Mouse (Mus musculus): ENCODE measurements around the gene Foxred2. TPM values are rescaled to one million over a fixed set of nuclear protein-coding genes. Genes with fewer than 3 reads are reported as not detected.

Gene Foxred2
- total and polyA plus RNA-seq, 3 experiments = 9.9 to 12.2 TPM; not detected in 1

- TF ChIP-seq ETS1 (IDR thresholded peaks at IDR 0.05; ENCODE audit: low read depth, low read length) (no peak), ZKSCAN1 (IDR thresholded peaks at IDR 0.05; ENCODE audit: low read depth, low read length) (no peak), MYC (IDR thresholded peaks at IDR 0.05; ENCODE audit: low read depth, low read length) (no peak), ELF1 (IDR thresholded peaks at IDR 0.05; ENCODE audit: low read depth, low read length) (0 out of 2 replicates have a peak, but pooled peaks have one; percentile 13), GATA1 (IDR thresholded peaks at IDR 0.05; ENCODE audit: low read depth, low read length) (no peak), TAL1 (IDR thresholded peaks at IDR 0.05; ENCODE audit: low read length) (no peak)
- peak overlapping the region; percentile 42; the same call in 1 of the 2 replicates for H3K9ac ChIP-seq (ENCODE audit: control insufficient read depth, low read depth, low read length, poor library complexity, severe bottlenecking)
- peak; percentile 43 for DNase-seq (ENCODE audit: low read depth, low spot score)
- H3K27ac ChIP-seq (ENCODE audit: control insufficient read depth, low read depth, low read length) = no peak overlapping the region
- H3K4me1 ChIP-seq (ENCODE audit: control insufficient read depth in 1 of 2, insufficient read depth in 2 of 2, low read length in 2 of 2) = peaks cover 0 to 12% of the 10 kb centered on the region in 2 experiments; a peak in 3 of 4 replicates
- H3K27me3 ChIP-seq (ENCODE audit: control insufficient read depth in 1 of 2, insufficient read depth in 2 of 2, low read length in 2 of 2) = no peaks in the 10 kb centered on the region
- H3K4me3 ChIP-seq (ENCODE audit: control insufficient read depth in 1 of 2, insufficient read depth in 1 of 2, low read depth in 2 of 2, low read length in 2 of 2) = peak overlapping the region; percentile 44 to 51
- H3K79me2 ChIP-seq (ENCODE audit: control insufficient read depth, insufficient read depth, low read length, poor library complexity) = no peaks in the 10 kb centered on the region
- peaks cover 0 to 6% of the 10 kb centered on the region in 2 experiments; a peak in 2 of 4 replicates for H3K36me3 ChIP-seq (ENCODE audit: control insufficient read depth in 1 of 2, insufficient read depth in 2 of 2, low read length in 2 of 2)
- no peaks in the 10 kb centered on the region for H3K9me3 ChIP-seq (replicated peaks; ENCODE audit: insufficient read depth, low read length)
Observed at GRCm38 (mm10) chr15:77904363-77904892, 52.1 kb downstream of the Foxred2 start.

- no peak overlapping the region for H3K27ac ChIP-seq (ENCODE audit: control insufficient read depth, low read depth, low read length)
- no peak overlapping the region for H3K4me3 ChIP-seq (ENCODE audit: control insufficient read depth in 1 of 2, insufficient read depth in 1 of 2, low read depth in 2 of 2, low read length in 2 of 2)
- TF ChIP-seq E2F4 (IDR thresholded peaks at IDR 0.05; ENCODE audit: borderline replicate concordance, low read depth, low read length) (no peak), ZNF384 (IDR thresholded peaks at IDR 0.05; ENCODE audit: low read depth, low read length) (no peak), GABPA (IDR thresholded peaks at IDR 0.05; ENCODE audit: low read depth, low read length) (no peak), POLR2A (IDR thresholded peaks at IDR 0.05; ENCODE audit: control insufficient read depth in 1 of 2, insufficient read depth in 1 of 2, low read depth in 1 of 2, low read length in 2 of 2, poor library complexity in 1 of 2) (no peak), MAX (IDR thresholded peaks at IDR 0.05; ENCODE audit: low read length) (no peak)
- no peaks in the 10 kb centered on the region for H3K79me2 ChIP-seq (ENCODE audit: control insufficient read depth, insufficient read depth, low read length, poor library complexity)
- no peak for DNase-seq (ENCODE audit: low read depth, low spot score)
- H3K9ac ChIP-seq (ENCODE audit: control insufficient read depth, low read depth, low read length, poor library complexity, severe bottlenecking) = no peak overlapping the region
- H3K27me3 ChIP-seq (ENCODE audit: control insufficient read depth in 1 of 2, insufficient read depth in 2 of 2, low read length in 2 of 2) = no peaks in the 10 kb centered on the region
- H3K36me3 ChIP-seq (ENCODE audit: control insufficient read depth in 1 of 2, insufficient read depth in 2 of 2, low read length in 2 of 2) = peaks cover 0 to 6% of the 10 kb centered on the region in 2 experiments; a peak in 2 of 4 replicates
- H3K4me1 ChIP-seq (ENCODE audit: control insufficient read depth in 1 of 2, insufficient read depth in 2 of 2, low read length in 2 of 2) = peaks cover 0 to 12% of the 10 kb centered on the region in 2 experiments; a peak in 3 of 4 replicates
- H3K9me3 ChIP-seq (replicated peaks; ENCODE audit: insufficient read depth, low read length) = no peaks in the 10 kb centered on the region
Observed at GRCm38 (mm10) chr15:77903176-77903575, 53.3 kb downstream of the Foxred2 start.

- H3K4me3 ChIP-seq (ENCODE audit: control insufficient read depth in 1 of 2, insufficient read depth in 1 of 2, low read depth in 2 of 2, low read length in 2 of 2) = no peak overlapping the region
- no peaks in the 10 kb centered on the region for H3K36me3 ChIP-seq (ENCODE audit: control insufficient read depth in 1 of 2, insufficient read depth in 2 of 2, low read length in 2 of 2)
- H3K27ac ChIP-seq (ENCODE audit: control insufficient read depth, low read depth, low read length) = no peak overlapping the region
- H3K4me1 ChIP-seq (ENCODE audit: control insufficient read depth in 1 of 2, insufficient read depth in 2 of 2, low read length in 2 of 2) = no peaks in the 10 kb centered on the region
- H3K79me2 ChIP-seq (ENCODE audit: control insufficient read depth, insufficient read depth, low read length, poor library complexity) = no peaks in the 10 kb centered on the region
- DNase-seq (ENCODE audit: low read depth, low spot score) = no peak
- TF ChIP-seq MXI1 (IDR thresholded peaks at IDR 0.05; ENCODE audit: low read depth, low read length) = no peak
- TF ChIP-seq NELFE (IDR thresholded peaks at IDR 0.05; ENCODE audit: low read depth, low read length) = no peak
- no peaks in the 10 kb centered on the region for H3K9me3 ChIP-seq (replicated peaks; ENCODE audit: insufficient read depth, low read length)
- no peak overlapping the region for H3K9ac ChIP-seq (ENCODE audit: control insufficient read depth, low read depth, low read length, poor library complexity, severe bottlenecking)
- H3K27me3 ChIP-seq (ENCODE audit: control insufficient read depth in 1 of 2, insufficient read depth in 2 of 2, low read length in 2 of 2) = no peaks in the 10 kb centered on the region
Observed at GRCm38 (mm10) chr15:77894926-77895325, 61.6 kb downstream of the Foxred2 start.
